Mouse (Mus musculus) kidney, postnatal 0 days (tissue): Measurements from ENCODE around the gene Cipc. TPM values are rescaled to one million over a fixed set of nuclear protein-coding genes. Genes with fewer than 3 reads are reported as not detected.

Experiments
- ATAC-seq: fragments of 200-750 bp; cut with Nextera tagmentation; replicated peaks from 2 replicates; pipeline ENCODE4 v1.8.0; 2017; ENCODE audit warnings: low read depth, moderate number of reproducible peaks, moderate TSS enrichment, moderate library complexity; ENCODE audit not compliant: low FRiP score
- DNase-seq: peaks from one replicate; pipeline ENCODE4 v3.0.0-alpha.2; 2016; ENCODE audit warnings: low spot score
- H3K27ac ChIP-seq: fragments of 300-500 bp; sonication (generic); 2 replicates; pipeline ENCODE4 v1.5.1; 2014; ENCODE audit warnings: mild to moderate bottlenecking
- H3K27me3 ChIP-seq: fragments of 300-500 bp; sonication (generic); 2 replicates; pipeline ENCODE4 v1.6.1; 2014; ENCODE audit warnings: low read length, mixed read lengths; ENCODE audit not compliant: insufficient read depth
- H3K36me3 ChIP-seq: fragments of 300-500 bp; sonication (generic); 2 replicates; pipeline ENCODE4 v1.6.1; 2014; ENCODE audit warnings: low read length, mixed read lengths; ENCODE audit not compliant: insufficient read depth
- H3K4me1 ChIP-seq: fragments of 300-500 bp; sonication (generic); replicated peaks from 2 replicates; pipeline ENCODE4 v1.6.1; 2014; ENCODE audit warnings: antibody characterized with exemption, low read length, mixed read lengths; ENCODE audit not compliant: insufficient read depth
- H3K4me2 ChIP-seq: fragments of 300-500 bp; sonication (generic); 2 replicates; pipeline ENCODE4 v1.6.1; 2014; ENCODE audit warnings: mild to moderate bottlenecking, low read length, moderate library complexity, mixed read lengths
- H3K4me3 ChIP-seq: fragments of 300-500 bp; sonication (generic); replicated peaks from 2 replicates; pipeline ENCODE4 v1.5.1; 2014; ENCODE audit warnings: low read depth, low read length
- H3K9ac ChIP-seq: fragments of 300-500 bp; sonication (generic); 2 replicates; pipeline ENCODE4 v1.6.1; 2014; ENCODE audit warnings: low read depth, low read length
- H3K9me3 ChIP-seq: fragments of 300-500 bp; sonication (generic); replicated peaks from 2 replicates; pipeline ENCODE4 v1.6.1; 2016; ENCODE audit warnings: low read length, inconsistent platforms, mixed read lengths
- CTCF ChIP-seq: IDR thresholded peaks from 2 replicates; pipeline ENCODE4 v1.5.1; 2016; ENCODE audit warnings: antibody characterized with exemption, low read depth, mild to moderate bottlenecking, moderate library complexity
- WGBS: fragments of 180-500 bp; shearing (Covaris S2); extraction: QIAGEN DNeasy Blood & Tissue Kit; methylation state at CpG from one replicate; pipeline ENCODE4 v1.1.7; 2014; 5-methylcytosine and 5-hydroxymethylcytosine counted together
- polyA plus RNA-seq: library from polyadenylated mRNA; unstranded; fragments of >200 nt; fragmentation: Nextera tagmentation; extraction: Ambion mirVana; gene quantifications from 2 replicates; pipeline ENCODE4 v1.2.1, GENCODE M21; 2015

The Cipc gene
- polyA plus RNA-seq, 1 experiment from 2014 or later, result 14.8 TPM

- no peak for TF ChIP-seq CTCF
- H3K9ac ChIP-seq, result no peak overlapping the region
- no peak for DNase-seq
- H3K4me3 ChIP-seq, result no peak overlapping the region
- no peaks in the 10 kb centered on the region for H3K27me3 ChIP-seq
- H3K9me3 ChIP-seq, result no peaks in the 10 kb centered on the region
- H3K4me2 ChIP-seq, result no peak overlapping the region
- 75% methylated on average over 2 of the region's 2 CpGs for WGBS
- peaks cover 32% of the 10 kb centered on the region for H3K36me3 ChIP-seq
- no peaks in the 10 kb centered on the region for H3K4me1 ChIP-seq
- ATAC-seq, result peak; percentile 25; the same call in 1 of the 2 replicates
- no peak overlapping the region for H3K27ac ChIP-seq
These were observed 9.1 kb downstream of the Cipc start for GRCm38 (mm10) chr12:86955894-86956293.

GRCm38 (mm10) chr12:86958558-86958957 is 11.7 kb downstream of the Cipc start:
- Histone ChIP-seq H3K9ac (no peak overlapping the region), H3K9me3 (no peaks in the 10 kb centered on the region), H3K27ac (no peak overlapping the region), H3K27me3 (no peaks in the 10 kb centered on the region), H3K36me3 (peaks cover 53% of the 10 kb centered on the region), H3K4me1 (no peaks in the 10 kb centered on the region), H3K4me3 (no peak overlapping the region), H3K4me2 (no peak overlapping the region)
- 85% methylated on average over 5 of the region's 5 CpGs for WGBS
- TF ChIP-seq CTCF, result no peak
- no peak for DNase-seq
- ATAC-seq, result no peak

- no peak for TF ChIP-seq CTCF
- Histone ChIP-seq H3K27ac (no peak overlapping the region), H3K9me3 (no peaks in the 10 kb centered on the region), H3K4me1 (no peaks in the 10 kb centered on the region), H3K9ac (no peak overlapping the region), H3K27me3 (no peaks in the 10 kb centered on the region), H3K36me3 (peaks cover 48% of the 10 kb centered on the region), H3K4me3 (no peak overlapping the region), H3K4me2 (no peak overlapping the region)
- ATAC-seq (no peak), DNase-seq (no peak)
- WGBS, result 91% methylated on average over 5 of the region's 5 CpGs
These were observed 12.8 kb downstream of the Cipc start for GRCm38 (mm10) chr12:86959661-86960060.

GRCm38 (mm10) chr12:86960138-86960537 is 13.3 kb downstream of the Cipc start:
- no peak overlapping the region for H3K4me2 ChIP-seq
- ATAC-seq (no peak), DNase-seq (no peak)
- no peak overlapping the region for H3K4me3 ChIP-seq
- H3K9ac ChIP-seq, result no peak overlapping the region
- no peak overlapping the region for H3K27ac ChIP-seq
- no peaks in the 10 kb centered on the region for H3K27me3 ChIP-seq
- no peaks in the 10 kb centered on the region for H3K4me1 ChIP-seq
- no peak for TF ChIP-seq CTCF
- WGBS, result 89% methylated on average over 15 of the region's 15 CpGs
- peaks cover 48% of the 10 kb centered on the region for H3K36me3 ChIP-seq
- no peaks in the 10 kb centered on the region for H3K9me3 ChIP-seq

GRCm38 (mm10) chr12:86960791-86961335 is 14.0 kb downstream of the Cipc start:
- Histone ChIP-seq H3K4me3 (no peak overlapping the region), H3K4me2 (no peak overlapping the region), H3K27ac (no peak overlapping the region), H3K9ac (no peak overlapping the region), H3K36me3 (peaks cover 48% of the 10 kb centered on the region), H3K4me1 (no peaks in the 10 kb centered on the region), H3K9me3 (no peaks in the 10 kb centered on the region), H3K27me3 (no peaks in the 10 kb centered on the region)
- ATAC-seq (no peak), DNase-seq (no peak)
- TF ChIP-seq CTCF, result no peak
- 91% methylated on average over 3 of the region's 3 CpGs for WGBS

GRCm38 (mm10) chr12:86961589-86962344 is 14.9 kb downstream of the Cipc start:
- no peaks in the 10 kb centered on the region for H3K4me1 ChIP-seq
- no peak overlapping the region for H3K4me2 ChIP-seq
- whole genome bisulfite sequencing, result 87% methylated on average over 11 of the region's 11 CpGs
- H3K9me3 ChIP-seq, result no peaks in the 10 kb centered on the region
- ATAC-seq (no peak), DNase-seq (no peak)
- peaks cover 45% of the 10 kb centered on the region for H3K36me3 ChIP-seq
- H3K9ac ChIP-seq, result no peak overlapping the region
- no peak for TF ChIP-seq CTCF
- H3K27me3 ChIP-seq, result no peaks in the 10 kb centered on the region
- H3K27ac ChIP-seq, result no peak overlapping the region
- no peak overlapping the region for H3K4me3 ChIP-seq
